Mouse (Mus musculus): ENCODE data around the gene Chrd. TPM values are rescaled to one million over a fixed set of nuclear protein-coding genes. Genes with fewer than 3 reads are reported as not detected.

The Chrd gene
- total RNA-seq, 1 experiment from 2014 or later, result 5.9 TPM

GRCm38 (mm10) chr16:20733731-20734730 lies 1.1 kb downstream of the Chrd start, which contains the start of gene Thpo:
Gene Thpo, minus strand, starts transcription at chr16:20734511.
- DNase-seq, result no peak

GRCm38 (mm10) chr16:20735651-20736050 lies 2.7 kb downstream of the Chrd start:
- DNase-seq, result no peak

GRCm38 (mm10) chr16:20736168-20736567 lies 3.2 kb downstream of the Chrd start:
- no peak for DNase-seq

GRCm38 (mm10) chr16:20736823-20737222 lies 3.9 kb downstream of the Chrd start:
- DNase-seq, result no peak

GRCm38 (mm10) chr16:20739845-20740244 lies 6.9 kb downstream of the Chrd start:
- no peak for DNase-seq

GRCm38 (mm10) chr16:20746641-20747040 lies 13.7 kb downstream of the Chrd start:
- peak; percentile 76 for DNase-seq

GRCm38 (mm10) chr16:20750518-20750917 lies 17.6 kb downstream of the Chrd start:
- DNase-seq, result no peak

GRCm38 (mm10) chr16:20756052-20756451 lies 23.1 kb downstream of the Chrd start:
- DNase-seq, result peak; percentile 64

GRCm38 (mm10) chr16:20757385-20757784 lies 24.5 kb downstream of the Chrd start:
- no peak for DNase-seq

GRCm38 (mm10) chr16:20761681-20762080 lies 28.8 kb downstream of the Chrd start:
- peak; percentile 78 for DNase-seq

GRCm38 (mm10) chr16:20765244-20765643 lies 32.3 kb downstream of the Chrd start:
- peak; percentile 55 for DNase-seq

GRCm38 (mm10) chr16:20775021-20775420 lies 42.1 kb downstream of the Chrd start:
- no peak for DNase-seq

- peak; percentile 54 for DNase-seq
Observed at GRCm38 (mm10) chr16:20779846-20780245, 46.9 kb downstream of the Chrd start.

- no peak for DNase-seq
Observed at GRCm38 (mm10) chr16:20781101-20781630, 48.2 kb downstream of the Chrd start.

- DNase-seq, result no peak
Observed at GRCm38 (mm10) chr16:20783891-20784290, 51.0 kb downstream of the Chrd start.

GRCm38 (mm10) chr16:20784754-20785153 lies 51.8 kb downstream of the Chrd start:
- DNase-seq, result no peak

GRCm38 (mm10) chr16:20786556-20786955 lies 53.6 kb downstream of the Chrd start:
- peak; percentile 65 for DNase-seq

- no peak for DNase-seq
Observed at GRCm38 (mm10) chr16:20791803-20792202, 58.9 kb downstream of the Chrd start.

Other genes with a start within 250 kb of the Chrd start
- 61.6 and 62.7 TPM in 2 replicates for gene Eif2b5, start 234.3 kb upstream of the Chrd start, total RNA-seq (2021)
- gene Dvl3, start 216.1 kb upstream of the Chrd start, total RNA-seq (2021), result 43.3 and 43.8 TPM in 2 replicates
- 292 and 316 TPM in 2 replicates for gene Ap2m1, start 197.6 kb upstream of the Chrd start, total RNA-seq (2021)
- 73.4 and 77.8 TPM in 2 replicates for gene Abcf3, start 184.6 kb upstream of the Chrd start, total RNA-seq (2021)
- gene Vwa5b2, start 143.7 kb upstream of the Chrd start, total RNA-seq (2021), result 1.4 and 2.1 TPM in 2 replicates
- 8.7 and 10.8 TPM in 2 replicates for gene Eef1akmt4, start 121.5 kb upstream of the Chrd start, total RNA-seq (2021)
- gene Gm49333, start 121.5 kb upstream of the Chrd start, total RNA-seq (2021), result not detected in 2 replicates
- gene Alg3, start 121.4 kb upstream of the Chrd start, total RNA-seq (2021), result 23.0 and 24.2 TPM in 2 replicates
- 31.7 and 50.9 TPM in 2 replicates for gene Camk2n2, start 111.8 kb upstream of the Chrd start, total RNA-seq (2021)
- 12.1 and 13.2 TPM in 2 replicates for gene Ece2, start 103.3 kb upstream of the Chrd start, total RNA-seq (2021)
- gene Psmd2, start 81.5 kb upstream of the Chrd start, total RNA-seq (2021), result 220 and 224 TPM in 2 replicates
- gene Eif4g1, start 64.8 kb upstream of the Chrd start, total RNA-seq (2021), result 379 and 389 TPM in 2 replicates
- 12.5 and 12.6 TPM in 2 replicates for gene Fam131a, start 39.9 kb upstream of the Chrd start, total RNA-seq (2021)
- gene Polr2h, start 15.5 kb upstream of the Chrd start, total RNA-seq (2021), result 33.1 and 34.3 TPM in 2 replicates
- 19.5 and 26.8 TPM in 2 replicates for gene Clcn2, start 15.4 kb upstream of the Chrd start, total RNA-seq (2021)
- gene Thpo, start 1.4 kb downstream of the Chrd start, total RNA-seq (2021), result 0.71 and 2.8 TPM in 2 replicates

All from adrenal gland, postnatal 14 days (tissue).